Mouse (Mus musculus) testis, adult 2 months (tissue): ENCODE measurements around the gene 4930430F08Rik.

ENCODE experiments used
- CTCF ChIP-seq: fragments of 200-500 bp; IDR thresholded peaks from 2 replicates; pipeline ENCODE4 v1.5.1; 2012; ENCODE audit warnings: low read depth, mild to moderate bottlenecking, inconsistent platforms, low read length, moderate library complexity; ENCODE audit not compliant: control insufficient read depth, insufficient read depth, insufficient replicate concordance
- POLR2A ChIP-seq: fragments of 200-500 bp; IDR thresholded peaks from 2 replicates; pipeline ENCODE4 v1.6.1; 2012; ENCODE audit warnings: low read depth, mild to moderate bottlenecking, inconsistent platforms, low read length, moderate library complexity; ENCODE audit not compliant: control insufficient read depth

DNA sequence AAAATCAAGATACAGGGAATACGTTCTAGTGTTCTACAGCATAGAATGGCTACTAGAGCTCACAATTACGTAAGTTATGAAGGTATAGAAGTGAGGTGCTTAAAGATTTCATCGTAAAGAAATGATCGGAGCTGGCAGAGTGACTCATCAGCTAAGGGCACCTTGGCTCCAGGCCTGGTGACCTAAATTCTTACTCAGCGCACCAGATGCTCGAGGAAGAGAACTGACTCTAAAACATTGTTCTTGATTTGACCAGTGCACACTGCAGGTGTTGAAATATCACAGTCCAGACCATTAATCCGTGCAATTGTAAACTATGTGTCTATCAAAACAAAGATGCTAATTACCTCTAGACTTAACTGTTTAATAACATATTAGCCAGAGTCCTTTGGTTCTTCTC, 29.3 kb upstream of the 4930430F08Rik start:
- TF ChIP-seq POLR2A, result no peak
- TF ChIP-seq CTCF, result no peak
